Mouse (Mus musculus) macrophage (primary cell): Measurements from ENCODE around the gene Stxbp3. TPM values are rescaled to one million over a fixed set of nuclear protein-coding genes. Genes with fewer than 3 reads are reported as not detected.

Experiments
- H3K27ac ChIP-seq: fragments of 350-480 bp; formaldehyde crosslinking; 2 replicates; pipeline ENCODE4 v1.9.0; 2021
- H3K36me3 ChIP-seq: fragments of 350-480 bp; formaldehyde crosslinking; 2 replicates; pipeline ENCODE4 v1.9.0; 2021; ENCODE audit errors: inconsistent target
- H3K4me3 ChIP-seq: fragments of 350-480 bp; formaldehyde crosslinking; 2 replicates; pipeline ENCODE4 v1.9.0; 2021; ENCODE audit errors: inconsistent target
- H3K79me2 ChIP-seq: fragments of 350-480 bp; formaldehyde crosslinking; 2 replicates; pipeline ENCODE4 v1.9.0; 2021; ENCODE audit errors: inconsistent target
- WGBS: methylation state at CpG from one replicate; pipeline ENCODE4 v1.1.7; 2026; ENCODE audit warnings: inconsistent platforms; ENCODE audit not compliant: missing documents; 5-methylcytosine and 5-hydroxymethylcytosine counted together
- polyA plus RNA-seq: library from polyadenylated mRNA; stranded (reverse); fragments of 250-400 nt; gene quantifications from 3 replicates; pipeline ENCODE4 v1.2.4, GENCODE M21; 2018; ENCODE audit warnings: inconsistent platforms

Gene Stxbp3
- polyA plus RNA-seq, 1 experiment from 2014 or later = 73.9 TPM

DNA sequence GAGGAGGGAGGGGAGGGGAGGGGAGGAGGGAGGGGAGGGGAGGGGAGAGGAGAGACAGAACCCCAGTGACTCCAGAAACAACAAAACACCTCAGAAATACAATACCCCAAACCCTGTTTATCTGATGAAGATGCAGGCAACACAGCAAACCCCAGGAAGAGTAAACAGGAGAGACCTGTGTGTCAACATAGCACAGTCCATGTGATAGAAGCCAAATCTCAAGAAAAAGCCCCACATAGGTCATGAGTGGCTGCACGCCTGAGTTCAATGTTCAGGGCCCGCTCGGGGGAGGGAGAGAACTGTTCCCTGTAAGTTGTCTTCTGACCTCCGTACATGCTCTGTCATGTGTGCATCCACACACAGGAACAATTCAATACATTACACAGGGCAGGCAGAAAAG, 43.9 kb downstream of the Stxbp3 start:
- WGBS = 81% methylated on average over 4 of the region's 4 CpGs
- H3K4me3 ChIP-seq = no peak overlapping the region
- H3K27ac ChIP-seq = peak overlapping the region; percentile 27; the same call in 1 of the 2 replicates
- H3K79me2 ChIP-seq = no peaks in the 10 kb centered on the region
- peaks cover 72% of the 10 kb centered on the region for H3K36me3 ChIP-seq

- Histone ChIP-seq H3K36me3 (peaks cover 71% of the 10 kb centered on the region), H3K27ac (peak overlapping the region; percentile 2), H3K4me3 (no peak overlapping the region), H3K79me2 (no peaks in the 10 kb centered on the region)
- WGBS = 65% methylated on average over 7 of the region's 7 CpGs
Observed at GRCm38 (mm10) chr3:108795554-108796299, 44.6 kb downstream of the Stxbp3 start.

DNA sequence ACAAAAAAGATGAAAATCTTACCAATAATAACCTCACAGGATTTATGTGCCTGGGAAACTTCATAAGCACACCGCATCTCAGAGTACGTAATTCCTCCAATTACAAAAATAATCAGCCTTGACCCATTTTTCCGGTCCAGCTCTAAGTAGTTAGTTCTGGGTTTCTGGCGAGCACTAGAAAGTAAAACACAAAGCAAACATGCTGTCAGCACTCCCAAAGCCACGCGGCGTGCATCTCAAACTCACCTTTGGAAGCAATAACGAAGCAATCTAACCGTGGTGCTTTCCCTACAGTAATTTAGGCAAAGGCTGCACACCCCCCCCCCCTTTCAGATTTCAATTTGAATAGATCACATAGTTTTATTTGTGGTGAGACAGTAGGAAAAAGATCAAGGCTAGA, 45.5 kb downstream of the Stxbp3 start:
- 91% methylated on average over 9 of the region's 9 CpGs for WGBS
- no peaks in the 10 kb centered on the region for H3K79me2 ChIP-seq
- H3K36me3 ChIP-seq = peaks cover 61% of the 10 kb centered on the region
- H3K4me3 ChIP-seq = no peak overlapping the region
- no peak overlapping the region for H3K27ac ChIP-seq

- peaks cover 48% of the 10 kb centered on the region for H3K36me3 ChIP-seq
- no peaks in the 10 kb centered on the region for H3K79me2 ChIP-seq
- H3K27ac ChIP-seq = no peak overlapping the region
- H3K4me3 ChIP-seq = no peak overlapping the region
Observed at GRCm38 (mm10) chr3:108792420-108792819, 47.9 kb downstream of the Stxbp3 start.

- Histone ChIP-seq H3K4me3 (no peak overlapping the region), H3K79me2 (no peaks in the 10 kb centered on the region), H3K36me3 (peaks cover 43% of the 10 kb centered on the region), H3K27ac (no peak overlapping the region)
- 94% methylated on average over 7 of the region's 7 CpGs for WGBS
Observed at GRCm38 (mm10) chr3:108791054-108791706, 49.1 kb downstream of the Stxbp3 start.

DNA sequence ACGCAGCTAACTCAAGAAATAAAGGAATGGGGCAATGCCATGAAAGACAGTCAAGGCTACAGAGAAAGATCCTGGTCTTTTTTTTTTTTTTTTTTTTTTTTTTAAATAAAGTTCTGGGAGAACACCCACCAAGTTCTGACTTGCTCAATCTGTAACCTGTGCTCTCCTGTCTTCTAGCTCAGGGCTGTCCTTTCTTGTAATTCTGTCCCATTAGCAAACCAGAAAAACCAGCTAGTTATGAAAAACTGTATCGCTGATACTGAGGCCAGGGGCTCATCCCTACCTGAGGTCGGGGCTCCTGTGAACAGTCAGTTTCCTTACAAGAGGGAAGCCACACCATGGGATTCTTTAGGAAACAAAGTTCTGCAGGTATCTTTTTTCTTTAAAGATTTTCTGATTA, 49.8 kb downstream of the Stxbp3 start:
- H3K79me2 ChIP-seq = no peaks in the 10 kb centered on the region
- H3K36me3 ChIP-seq = peaks cover 40% of the 10 kb centered on the region
- H3K27ac ChIP-seq = no peak overlapping the region
- 83% methylated on average over 2 of the region's 3 CpGs for WGBS
- H3K4me3 ChIP-seq = no peak overlapping the region

GRCm38 (mm10) chr3:108789299-108789698, 51.0 kb downstream of the Stxbp3 start:
- Histone ChIP-seq H3K4me3 (no peak overlapping the region), H3K27ac (no peak overlapping the region), H3K79me2 (no peaks in the 10 kb centered on the region), H3K36me3 (peaks cover 28% of the 10 kb centered on the region)
- 100% methylated on average over 5 of the region's 5 CpGs for WGBS

- no peaks in the 10 kb centered on the region for H3K79me2 ChIP-seq
- H3K36me3 ChIP-seq = peaks cover 19% of the 10 kb centered on the region
- H3K27ac ChIP-seq = no peak overlapping the region
- H3K4me3 ChIP-seq = no peak overlapping the region
- WGBS = 93% methylated on average over 4 of the region's 4 CpGs
Observed at GRCm38 (mm10) chr3:108788455-108788794, 51.9 kb downstream of the Stxbp3 start.

DNA sequence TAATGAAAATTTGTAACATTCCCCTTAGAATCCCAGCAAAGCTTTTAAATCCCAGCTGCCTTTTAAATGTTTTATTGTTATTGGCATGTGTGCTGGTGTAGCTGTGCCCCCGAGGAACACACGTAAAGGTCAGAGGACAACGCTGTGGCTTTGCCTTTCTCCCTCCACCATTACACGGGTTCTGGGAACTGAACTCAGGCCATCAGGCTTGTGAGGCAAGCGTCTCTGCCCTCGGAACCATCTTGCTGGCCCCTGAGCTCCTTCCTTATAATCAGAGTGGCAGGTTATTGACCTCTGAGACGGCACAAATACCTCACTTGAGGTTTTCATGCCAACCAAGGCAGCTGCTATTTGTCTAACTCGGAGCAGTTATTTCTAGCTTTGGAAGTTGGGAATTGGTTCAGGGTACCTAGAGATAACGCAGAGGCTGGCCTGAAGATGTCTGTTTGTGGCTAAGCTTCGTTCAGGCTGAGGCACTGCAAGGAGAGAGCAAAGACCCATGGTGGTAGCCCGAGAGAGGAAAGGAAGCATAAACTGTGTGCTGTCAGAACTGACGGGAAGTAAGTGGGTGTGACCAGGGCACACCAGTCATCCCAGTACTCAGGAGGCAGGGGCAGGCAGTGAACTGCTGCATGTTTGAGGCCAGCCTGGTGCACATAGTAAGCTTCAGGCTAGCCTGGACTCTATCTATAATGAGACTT, 52.4 kb downstream of the Stxbp3 start:
- no peak overlapping the region for H3K4me3 ChIP-seq
- peaks cover 14% of the 10 kb centered on the region for H3K36me3 ChIP-seq
- no peaks in the 10 kb centered on the region for H3K79me2 ChIP-seq
- WGBS = 65% methylated on average over 12 of the region's 12 CpGs
- H3K27ac ChIP-seq = no peak overlapping the region

- 81% methylated on average over 6 of the region's 6 CpGs for WGBS
- Histone ChIP-seq H3K79me2 (no peaks in the 10 kb centered on the region), H3K4me3 (no peak overlapping the region), H3K36me3 (peaks cover 5% of the 10 kb centered on the region; the same call in 1 of the 2 replicates), H3K27ac (no peak overlapping the region)
Observed at GRCm38 (mm10) chr3:108786520-108786919, 53.8 kb downstream of the Stxbp3 start.

GRCm38 (mm10) chr3:108782364-108782895, 57.9 kb downstream of the Stxbp3 start:
- 98% methylated on average over 5 of the region's 6 CpGs for WGBS
- Histone ChIP-seq H3K36me3 (no peaks in the 10 kb centered on the region), H3K79me2 (no peaks in the 10 kb centered on the region), H3K4me3 (no peak overlapping the region), H3K27ac (no peak overlapping the region)

- Histone ChIP-seq H3K79me2 (no peaks in the 10 kb centered on the region), H3K27ac (no peak overlapping the region), H3K36me3 (no peaks in the 10 kb centered on the region), H3K4me3 (no peak overlapping the region)
- WGBS = 94% methylated on average over 5 of the region's 5 CpGs
Observed at GRCm38 (mm10) chr3:108781884-108782270, 58.4 kb downstream of the Stxbp3 start.

DNA sequence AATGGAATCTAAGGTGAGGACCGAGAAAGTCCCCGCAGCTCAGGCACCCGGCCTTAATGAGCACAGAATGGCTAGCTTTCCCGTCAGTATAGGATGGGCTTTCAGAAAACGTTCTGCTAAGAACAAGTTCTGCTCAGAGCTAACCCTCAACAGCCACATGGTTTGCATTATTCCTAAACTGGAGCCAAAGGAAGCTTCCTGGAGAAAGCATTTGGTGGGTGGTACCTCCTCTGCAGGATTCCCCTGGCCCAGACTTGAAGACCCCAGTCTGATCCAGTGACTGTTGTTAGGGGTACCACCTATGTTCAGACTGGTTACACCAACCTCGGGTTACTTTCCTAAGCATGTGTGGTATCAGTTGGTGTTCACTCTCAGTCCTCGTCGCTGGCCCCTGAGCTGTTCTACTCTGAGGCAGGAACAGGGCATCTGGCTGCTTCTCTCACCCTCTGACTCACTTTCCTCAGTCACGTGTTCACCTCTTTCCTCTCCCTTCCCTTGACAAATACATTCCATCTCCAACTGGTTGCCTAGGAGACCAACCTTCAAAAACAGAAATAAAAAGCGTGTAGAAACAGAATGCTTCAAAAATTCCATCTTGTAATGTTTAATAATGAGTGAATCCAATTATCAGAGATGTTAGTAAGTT, 59.0 kb downstream of the Stxbp3 start:
- Histone ChIP-seq H3K36me3 (no peaks in the 10 kb centered on the region), H3K79me2 (no peaks in the 10 kb centered on the region), H3K4me3 (no peak overlapping the region), H3K27ac (no peak overlapping the region)
- 74% methylated on average over 10 of the region's 10 CpGs for WGBS

GRCm38 (mm10) chr3:108778761-108779540, 61.4 kb downstream of the Stxbp3 start:
- H3K27ac ChIP-seq = no peak overlapping the region
- H3K79me2 ChIP-seq = no peaks in the 10 kb centered on the region
- WGBS = 84% methylated on average over 4 of the region's 4 CpGs
- H3K4me3 ChIP-seq = no peak overlapping the region
- no peaks in the 10 kb centered on the region for H3K36me3 ChIP-seq
